Mouse (Mus musculus) C2C12 (cell line): ENCODE results near the gene Tprg. TPM values are rescaled to one million over a fixed set of nuclear protein-coding genes. Genes with fewer than 3 reads are reported as not detected.

Experiments
- H3K27me3 ChIP-seq: one replicate; pipeline ENCODE4 v1.6.1; 2011; ENCODE audit not compliant: control insufficient read depth, insufficient read depth, insufficient read length
- H3K36me3 ChIP-seq: one replicate; pipeline ENCODE4 v1.6.1; 2011; ENCODE audit not compliant: control insufficient read depth, insufficient read depth
- H3K4me3 ChIP-seq: one replicate; pipeline ENCODE4 v1.5.1; 2011; ENCODE audit warnings: mild to moderate bottlenecking, control low read depth; ENCODE audit not compliant: poor library complexity, insufficient read depth, severe bottlenecking
- H3K79me2 ChIP-seq: one replicate; pipeline ENCODE4 v1.6.1; 2011; ENCODE audit not compliant: control insufficient read depth, insufficient read depth
- H3K79me3 ChIP-seq: one replicate; pipeline ENCODE4 v1.6.1; 2011; ENCODE audit warnings: low read depth, control low read depth
- H3ac ChIP-seq: one replicate; pipeline ENCODE3; 2011; ENCODE audit warnings: low read depth; ENCODE audit not compliant: control insufficient read depth, insufficient read length
- CTCF ChIP-seq: IDR thresholded peaks from one replicate; pipeline ENCODE4 v1.5.1; 2011; ENCODE audit not compliant: control insufficient read depth, insufficient read depth, insufficient read length
- FOSL1 ChIP-seq: IDR thresholded peaks from one replicate; pipeline ENCODE4 v1.8.0; 2011; ENCODE audit warnings: mild to moderate bottlenecking, low read length; ENCODE audit not compliant: poor library complexity, insufficient read depth, severe bottlenecking
- MAX ChIP-seq: IDR thresholded peaks from one replicate; pipeline ENCODE4 v1.6.1; 2011; ENCODE audit warnings: mild to moderate bottlenecking, control low read depth
- MYOD1 ChIP-seq: IDR thresholded peaks from one replicate; pipeline ENCODE4 v1.6.1; 2011; ENCODE audit warnings: low read depth; ENCODE audit not compliant: control insufficient read depth, insufficient read length
- MYOG ChIP-seq: IDR thresholded peaks from one replicate; pipeline ENCODE4 v1.6.1; 2011; ENCODE audit not compliant: control insufficient read depth, insufficient read length; ENCODE audit errors: extremely low read depth
- USF1 ChIP-seq: IDR thresholded peaks from one replicate; pipeline ENCODE4 v1.6.1; 2011; ENCODE audit warnings: low read depth, mild to moderate bottlenecking, control low read depth, moderate library complexity
- polyA plus RNA-seq: library from polyadenylated mRNA; unstranded; fragments of >200 nt; fragmentation: generic; extraction: Trizol; gene quantifications from one replicate; pipeline ENCODE4 v1.2.1, GENCODE M21; 2012; ENCODE audit warnings: missing spikeins

Gene Tprg
- polyA plus RNA-seq, 1 experiment: 0.04 TPM

DNA sequence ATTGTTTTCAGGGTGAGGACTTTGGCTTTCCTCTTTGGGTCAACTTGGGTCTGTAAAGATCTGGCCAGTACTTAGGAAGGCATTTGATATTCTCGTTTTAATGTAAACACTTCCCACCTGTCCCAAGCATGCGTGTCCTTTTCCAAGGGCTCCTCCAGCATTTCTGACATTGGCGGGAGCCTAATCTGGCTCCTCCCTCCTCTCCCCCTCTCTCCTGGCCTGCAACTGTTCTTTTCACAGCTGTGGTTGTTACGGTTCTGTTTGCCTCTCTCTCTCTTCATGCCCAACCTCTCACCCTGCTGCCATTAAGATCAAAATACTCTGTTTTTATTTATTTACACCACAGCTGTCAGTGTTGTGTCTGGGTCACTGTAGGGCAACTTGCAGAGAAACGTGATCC lies 182.0 kb downstream of the Tprg start:
- no peaks in the 10 kb centered on the region for H3K27me3 ChIP-seq

More for the DNA sequence above, 182.0 kb downstream of the Tprg start:
- Histone ChIP-seq H3ac (no peak overlapping the region), H3K36me3 (no peaks in the 10 kb centered on the region), H3K79me2 (no peaks in the 10 kb centered on the region), H3K4me3 (no peak overlapping the region), H3K79me3 (no peaks in the 10 kb centered on the region)
- TF ChIP-seq MYOD1: no peak
- TF ChIP-seq CTCF: no peak
- no peak for TF ChIP-seq FOSL1
- TF ChIP-seq MAX: no peak
- TF ChIP-seq USF1: no peak
- no peak for TF ChIP-seq MYOG
